Mouse (Mus musculus): ENCODE data around the gene Gm45234.

Gm45234 gene

DNA sequence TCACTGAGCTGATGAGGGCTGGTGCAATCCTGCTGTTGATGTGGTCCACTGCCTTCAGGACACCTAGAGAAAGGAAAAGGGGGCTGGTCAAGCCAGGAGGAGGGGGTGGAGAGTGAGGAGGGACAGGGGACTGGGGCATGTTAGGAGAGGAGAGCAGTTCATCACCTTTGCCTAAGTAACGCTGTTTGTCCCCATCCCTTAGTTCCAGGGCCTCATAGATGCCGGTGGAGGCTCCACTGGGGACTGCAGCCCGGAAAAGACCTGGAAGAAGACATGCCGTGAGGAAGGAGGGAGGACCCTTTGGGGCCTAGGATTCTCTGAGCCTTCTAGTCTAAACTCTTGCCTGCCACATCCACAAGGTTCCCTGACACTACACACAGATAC is 11.7 kb upstream of the Gm45234 start:
- no peak for DNase-seq (ENCODE audit: low spot score)

DNA sequence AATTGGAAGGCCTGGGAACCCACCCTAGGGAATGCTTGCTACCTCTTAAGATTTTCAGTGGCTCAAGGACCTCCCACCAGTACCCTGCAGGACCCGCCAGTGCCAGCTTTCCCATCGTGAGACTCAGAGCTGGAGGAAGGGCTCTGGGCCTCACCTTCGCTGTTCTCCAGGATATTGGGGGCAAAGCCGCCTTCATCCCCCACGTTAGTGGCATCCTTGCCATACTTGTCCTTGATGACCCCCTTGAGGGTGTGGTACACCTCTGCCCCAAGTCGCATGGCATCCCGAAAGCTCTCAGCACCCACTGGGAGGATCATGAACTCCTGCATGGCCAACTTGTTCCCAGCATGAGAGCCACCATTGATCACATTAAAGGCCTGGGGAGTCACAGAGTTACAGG is 10.1 kb upstream of the Gm45234 start:
- DNase-seq (ENCODE audit: low spot score), result no peak

- DNase-seq (ENCODE audit: low spot score), result peak; percentile 84
These were observed 3.4 kb upstream of the Gm45234 start for GRCm38 (mm10) chr6:124759259-124759658.

DNA sequence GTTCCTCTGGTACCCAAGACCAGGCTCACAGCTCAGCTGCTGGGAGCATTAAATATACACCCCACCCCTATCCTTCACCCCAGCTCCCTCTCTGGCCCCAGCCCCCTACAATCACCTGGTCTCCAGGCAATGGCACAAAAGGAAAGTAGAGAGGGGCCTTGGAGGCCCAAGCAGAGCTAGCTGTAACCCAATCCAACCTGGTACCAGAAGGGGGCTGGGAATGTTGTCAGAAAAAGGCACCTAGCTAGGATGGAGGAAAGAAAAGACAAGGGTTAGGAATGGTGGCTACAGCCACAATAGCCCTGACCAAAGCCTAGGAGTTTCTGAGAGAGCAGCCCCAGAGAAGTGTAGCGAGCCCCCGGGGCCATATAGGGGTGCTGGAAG is 3.0 kb upstream of the Gm45234 start:
- no peak for DNase-seq (ENCODE audit: low spot score)

DNA sequence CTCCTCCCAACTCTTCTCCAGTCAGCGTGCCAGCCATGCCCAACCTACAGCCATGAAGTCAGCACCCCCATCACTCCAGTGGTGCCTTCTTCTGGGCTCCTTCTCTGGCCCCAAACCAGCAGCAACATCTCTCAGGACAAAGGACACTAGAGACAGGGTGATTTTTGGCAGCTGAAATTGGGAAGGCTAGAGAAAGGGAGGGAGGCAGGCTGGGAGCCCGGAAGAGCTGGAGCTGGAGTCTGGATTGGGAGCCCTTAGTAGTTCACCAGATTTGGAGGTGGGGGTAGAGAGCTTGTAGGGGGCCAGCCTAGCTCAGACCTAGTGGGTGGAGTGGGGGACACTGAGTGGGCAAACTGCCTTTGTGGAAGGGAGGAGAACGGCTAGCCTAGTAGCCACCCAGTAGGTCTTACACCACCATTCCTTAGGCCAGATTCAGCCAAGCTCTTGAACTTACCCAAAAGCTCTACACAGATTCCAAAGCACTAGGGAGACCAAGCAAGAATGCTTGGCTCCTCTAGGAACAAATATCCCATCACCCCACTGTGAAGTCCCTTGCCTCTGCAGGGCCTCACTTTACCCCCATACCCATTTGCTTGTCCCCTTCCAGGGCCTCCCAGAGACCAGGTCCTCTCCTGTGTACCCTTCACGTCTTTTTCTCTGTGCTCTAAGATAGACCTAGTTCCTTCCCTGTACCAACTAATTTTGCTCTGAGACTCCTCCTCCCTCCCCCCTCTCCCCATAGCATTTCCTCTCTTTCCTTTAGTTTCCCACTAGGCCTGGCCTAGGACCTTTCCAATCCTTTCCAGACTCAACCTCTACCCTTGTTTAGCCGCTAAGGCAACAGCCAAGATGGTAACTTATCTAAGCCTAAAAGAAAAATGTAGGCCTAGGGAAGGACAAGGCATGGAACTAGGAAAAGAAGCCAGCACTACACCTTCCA is 2.4 kb upstream of the Gm45234 start:
- DNase-seq (ENCODE audit: low spot score), result peak; percentile 53

DNA sequence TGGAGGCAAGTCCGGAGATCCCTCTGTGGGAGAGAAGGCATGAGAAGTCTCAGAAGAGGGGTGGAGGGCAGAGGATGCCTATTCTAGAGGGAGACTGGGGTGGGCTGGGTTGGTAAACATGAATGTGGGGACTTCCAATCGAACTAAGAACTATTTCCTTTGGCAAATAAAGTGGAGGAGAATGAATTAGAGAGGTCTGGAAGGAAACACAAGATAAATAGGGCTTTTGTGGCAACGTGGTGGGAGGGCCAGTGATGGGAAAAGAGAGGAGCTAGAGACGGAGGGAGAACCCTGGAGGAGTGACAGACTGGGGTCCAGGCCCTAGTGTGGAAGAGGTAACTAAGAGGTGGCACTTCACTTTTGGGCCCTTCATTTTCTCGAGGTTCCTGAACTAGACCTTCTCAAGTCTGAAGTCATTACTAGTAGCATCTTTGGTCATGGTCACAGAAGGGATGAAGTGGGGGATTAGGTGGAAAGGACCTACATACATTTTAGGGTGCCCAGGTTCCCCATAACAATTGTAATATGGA is 1.6 kb upstream of the Gm45234 start:
- DNase-seq (ENCODE audit: low spot score), result no peak

DNA sequence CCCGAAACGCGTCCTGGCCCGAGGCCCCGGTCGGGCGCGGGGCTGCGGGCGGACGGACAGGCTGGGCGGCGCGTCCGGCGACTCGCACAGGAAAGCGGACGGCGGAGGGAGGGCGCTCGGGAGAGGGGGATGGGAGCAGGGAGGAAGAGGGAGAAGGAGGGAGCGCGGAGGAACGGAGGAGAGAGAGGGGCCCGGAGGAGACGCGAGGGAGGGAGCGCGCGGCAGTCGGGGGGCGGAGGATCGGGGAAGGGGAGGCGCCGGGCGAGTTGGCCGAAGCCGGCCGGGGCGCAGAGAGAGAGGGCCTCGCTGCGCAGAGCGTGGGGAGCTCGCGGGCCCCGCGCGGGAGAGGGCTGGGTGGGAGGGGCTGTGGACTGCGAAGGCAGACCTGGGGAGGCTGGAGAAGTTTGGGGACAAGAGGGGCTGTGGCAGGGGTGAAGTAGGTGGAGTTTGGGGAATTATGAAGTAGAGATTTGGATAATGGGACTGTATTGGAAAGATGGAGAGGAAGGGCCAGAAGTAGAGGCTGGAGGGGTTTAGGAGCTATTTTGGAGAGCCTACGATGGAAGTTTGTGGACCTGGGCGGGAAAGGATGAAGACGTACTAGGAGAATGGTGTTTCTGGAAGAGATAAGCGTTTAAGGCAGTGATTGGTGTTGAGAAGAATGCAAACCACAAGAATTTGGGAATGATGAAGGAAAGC is 980 bp upstream of the Gm45234 start:
- peak; percentile 83 for DNase-seq (ENCODE audit: low spot score)

- peak; percentile 16 for DNase-seq (ENCODE audit: low spot score)
These were observed 515 bp downstream of the Gm45234 start for GRCm38 (mm10) chr6:124755306-124755705.

DNA sequence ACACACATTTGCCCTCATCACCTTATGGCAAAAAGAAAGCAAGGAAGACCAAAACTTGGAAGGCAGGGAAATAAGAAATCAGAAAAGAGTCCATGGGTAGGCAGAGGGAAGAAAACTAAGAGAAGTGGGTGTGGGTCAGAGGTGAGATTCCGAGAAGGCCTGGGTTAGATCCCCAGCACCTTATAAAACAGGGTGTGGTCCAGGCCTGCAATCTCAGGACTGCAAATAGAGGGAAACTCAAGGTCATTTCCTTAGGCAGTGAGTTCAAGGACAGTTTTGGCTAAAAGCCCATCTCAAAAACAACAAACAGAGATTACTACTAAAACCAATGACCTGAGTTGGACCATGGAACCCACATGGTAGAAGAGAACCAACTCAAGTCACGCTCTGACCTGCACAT is 2.0 kb downstream of the Gm45234 start:
- DNase-seq (ENCODE audit: low spot score), result no peak

DNA sequence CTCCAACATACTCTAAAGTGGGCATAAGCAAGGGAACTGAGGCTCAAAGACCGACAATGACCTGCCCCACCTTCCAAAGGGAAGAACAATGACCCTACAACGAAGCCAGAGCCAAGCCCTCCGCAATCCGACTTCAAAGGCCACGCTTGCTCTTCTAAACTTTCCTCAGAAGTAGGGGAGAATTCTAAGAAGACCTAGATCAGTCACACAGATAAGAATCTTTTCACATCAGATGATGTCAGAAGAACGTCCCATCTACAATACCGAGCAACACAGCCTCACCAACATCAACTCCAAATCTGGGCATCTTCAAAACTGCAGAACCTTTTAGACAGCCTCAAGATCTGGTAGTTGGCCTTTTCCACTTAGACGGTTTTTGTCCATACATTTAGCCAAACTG is 5.4 kb downstream of the Gm45234 start:
- DNase-seq (ENCODE audit: low spot score), result no peak

- DNase-seq (ENCODE audit: low spot score), result no peak
These were observed 8.9 kb downstream of the Gm45234 start for GRCm38 (mm10) chr6:124746654-124747632.

GRCm38 (mm10) chr6:124746296-124746605 is 9.6 kb downstream of the Gm45234 start:
- DNase-seq (ENCODE audit: low spot score), result no peak

DNA sequence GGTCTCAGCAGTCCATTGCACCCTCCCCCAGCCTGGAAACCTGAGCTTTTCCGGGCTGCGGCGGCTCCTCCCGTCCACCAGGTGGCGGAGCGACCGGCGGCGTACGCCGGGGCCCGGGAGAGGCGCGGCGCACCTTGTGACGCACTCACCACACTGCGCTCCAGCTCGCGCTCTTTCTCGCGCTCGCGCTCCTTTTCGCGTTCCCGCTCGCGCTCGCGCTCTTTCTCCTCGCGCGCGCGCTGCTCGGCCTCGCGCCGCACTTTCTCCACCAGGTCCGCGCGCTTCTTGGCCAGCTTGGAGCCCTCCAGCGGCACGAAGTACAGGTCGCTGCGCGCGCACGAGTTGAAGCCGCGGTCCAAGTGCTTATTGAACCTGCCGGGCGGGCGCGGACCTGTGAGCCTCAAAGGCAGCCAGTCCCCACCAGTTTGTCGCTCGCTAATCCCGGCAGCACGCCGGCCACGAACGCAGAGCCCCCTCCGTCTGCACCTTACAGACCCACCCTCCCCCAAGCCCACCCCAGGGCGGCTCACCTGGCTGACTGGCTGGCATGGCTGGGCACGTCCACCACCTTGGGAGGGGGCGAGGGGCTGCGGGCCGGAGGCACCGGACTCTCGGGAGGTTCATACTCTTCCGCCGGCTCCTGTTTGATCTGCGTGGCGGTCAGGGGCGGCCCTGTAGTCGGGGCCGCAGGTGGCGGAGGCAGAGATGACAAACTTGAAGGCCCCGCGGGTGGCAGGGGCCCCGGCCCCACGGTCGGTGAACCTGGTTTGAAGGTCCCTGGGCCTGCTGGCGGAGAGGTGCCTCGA is 10.1 kb downstream of the Gm45234 start:
- DNase-seq (ENCODE audit: low spot score), result peak; percentile 49

GRCm38 (mm10) chr6:124744755-124745321 is 11.0 kb downstream of the Gm45234 start:
- DNase-seq (ENCODE audit: low spot score), result no peak

DNA sequence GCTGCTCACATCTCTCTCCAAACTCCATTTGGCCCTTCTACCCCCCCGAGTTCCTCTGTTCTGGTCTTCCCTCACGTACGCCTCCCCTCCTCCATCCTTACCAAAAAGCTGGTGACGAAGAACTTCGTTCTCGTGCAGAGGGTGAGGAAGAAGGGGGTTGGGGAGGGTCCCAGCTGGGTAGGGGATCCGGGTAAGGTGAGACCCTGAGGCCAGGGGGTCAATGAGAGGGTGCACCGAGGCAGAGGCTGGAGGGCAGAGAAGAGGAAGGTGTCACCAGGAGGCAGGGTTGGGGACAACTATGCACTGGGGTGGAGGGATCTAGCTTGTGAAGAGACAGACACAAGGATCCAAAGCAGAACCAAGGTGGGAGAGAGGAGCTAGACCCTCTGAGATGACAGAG is 12.2 kb downstream of the Gm45234 start:
- DNase-seq (ENCODE audit: low spot score), result no peak

DNA sequence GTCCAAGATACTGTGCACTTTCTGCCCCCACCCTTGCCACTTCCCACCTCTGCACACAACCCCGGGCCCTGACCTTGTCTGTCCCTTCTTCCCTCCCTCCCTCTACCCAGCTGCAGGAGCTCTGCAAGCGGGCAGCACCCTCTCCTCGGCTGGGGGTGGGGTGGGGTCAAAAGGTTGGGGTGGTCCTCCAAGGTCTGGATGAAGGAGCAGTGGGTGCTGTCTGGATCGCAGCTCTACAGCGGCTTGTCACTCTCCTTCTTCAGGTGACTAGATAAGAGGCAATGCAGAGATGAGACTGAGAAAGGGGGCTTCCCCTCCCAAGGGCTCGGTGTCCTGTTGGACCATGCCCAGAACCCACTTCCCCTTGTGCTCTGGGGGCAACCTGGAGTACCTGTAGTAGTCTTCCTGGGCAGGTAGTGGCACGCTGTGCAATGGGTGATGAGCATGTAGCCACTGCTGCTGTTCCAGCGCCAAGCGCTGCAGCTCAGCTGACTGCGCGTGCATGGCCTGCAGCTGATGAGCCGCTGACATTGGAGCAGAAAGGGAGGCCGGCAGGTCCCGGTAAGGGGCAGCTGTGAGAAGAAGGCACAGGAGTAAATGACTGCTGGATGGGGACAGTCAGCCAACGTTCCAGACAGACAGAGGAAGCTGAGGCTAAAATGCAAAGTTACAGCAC is 12.8 kb downstream of the Gm45234 start:
- no peak for DNase-seq (ENCODE audit: low spot score)

GRCm38 (mm10) chr6:124741842-124742241 is 14.0 kb downstream of the Gm45234 start:
- no peak for DNase-seq (ENCODE audit: low spot score)

GRCm38 (mm10) chr6:124740888-124741761 is 14.7 kb downstream of the Gm45234 start, which contains the start of gene Grcc10:
Gene Grcc10, minus strand, starts transcription at chr6:124741374.
- peak; percentile 95 for DNase-seq (ENCODE audit: low spot score)

DNA sequence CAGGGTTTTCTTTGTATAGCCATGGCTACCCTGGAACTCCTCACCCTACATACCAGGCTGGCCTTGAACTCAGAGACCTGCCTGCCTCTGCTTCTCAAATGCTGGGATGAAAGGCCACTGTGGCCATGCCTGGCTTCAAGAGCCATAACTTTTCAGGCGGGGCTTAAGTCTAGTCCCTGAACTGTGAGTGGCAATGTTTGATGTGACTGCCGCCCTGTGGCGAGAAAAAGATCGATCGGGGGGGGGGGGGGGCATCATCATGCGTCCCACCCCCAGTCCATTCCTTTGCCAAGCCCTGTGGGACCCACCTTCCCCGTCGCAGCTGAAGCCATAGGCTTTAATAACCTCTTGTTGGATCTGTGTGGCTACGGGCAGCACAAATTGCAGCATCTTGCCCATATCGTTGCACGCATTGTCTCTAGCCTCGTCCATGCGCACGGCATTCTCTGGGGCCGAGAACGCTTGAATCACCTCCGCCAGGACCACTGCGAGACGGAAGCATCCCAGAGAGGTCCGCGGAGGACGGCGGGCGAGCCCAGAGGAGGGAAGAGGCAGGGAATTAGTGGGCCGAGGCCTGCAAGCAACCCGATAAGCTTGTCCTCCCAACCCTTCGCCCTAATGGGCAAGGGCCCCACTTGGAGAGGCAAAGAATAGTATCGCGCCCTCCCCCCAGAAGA is 15.5 kb downstream of the Gm45234 start:
- DNase-seq (ENCODE audit: low spot score), result peak; percentile 81
